Mouse (Mus musculus) embryonic facial prominence, embryonic 11.5 days (tissue): ENCODE results near the gene Prx. TPM values are rescaled to one million over a fixed set of nuclear protein-coding genes. Genes with fewer than 3 reads are reported as not detected.
A peak's percentile ranks its signal among the peaks of the same experiment; 100 is the strongest.

ENCODE experiments used
- ATAC-seq: fragments of 200-750 bp; cut with Nextera tagmentation; replicated peaks from 2 replicates; pipeline ENCODE4 v1.8.0; 2017; ENCODE audit warnings: low read depth; ENCODE audit not compliant: insufficient number of reproducible peaks, low FRiP score, low TSS enrichment
- DNase-seq: peaks from one replicate; pipeline ENCODE4 v3.0.0-alpha.2; 2015; ENCODE audit warnings: low spot score
- H3K27ac ChIP-seq: fragments of 300-500 bp; sonication (generic); replicated peaks from 2 replicates; pipeline ENCODE4 v1.5.1; 2014; ENCODE audit warnings: mild to moderate bottlenecking, low read depth, low read length, control low read depth
- H3K27me3 ChIP-seq: fragments of 300-500 bp; sonication (generic); 2 replicates; pipeline ENCODE4 v1.6.1; 2014; ENCODE audit warnings: mild to moderate bottlenecking, low read length, moderate library complexity, mixed read lengths; ENCODE audit not compliant: control insufficient read depth, insufficient read depth
- H3K36me3 ChIP-seq: fragments of 300-500 bp; sonication (generic); replicated peaks from 2 replicates; pipeline ENCODE4 v1.6.1; 2014; ENCODE audit warnings: low read depth, mild to moderate bottlenecking, low read length, moderate library complexity, mixed read lengths; ENCODE audit not compliant: control insufficient read depth, insufficient read depth
- H3K4me1 ChIP-seq: fragments of 300-500 bp; sonication (generic); 2 replicates; pipeline ENCODE4 v1.6.1; 2014; ENCODE audit warnings: low read length, mixed read lengths; ENCODE audit not compliant: control insufficient read depth, insufficient read depth
- H3K4me2 ChIP-seq: fragments of 300-500 bp; sonication (generic); 2 replicates; pipeline ENCODE4 v1.6.1; 2014; ENCODE audit warnings: low read depth, mild to moderate bottlenecking, control low read depth, low read length, moderate library complexity
- H3K4me3 ChIP-seq: fragments of 300-500 bp; sonication (generic); 2 replicates; pipeline ENCODE4 v1.5.1; 2014; ENCODE audit warnings: low read depth, low read length, control low read depth
- H3K9ac ChIP-seq: fragments of 300-500 bp; sonication (generic); replicated peaks from 2 replicates; pipeline ENCODE4 v1.6.1; 2014; ENCODE audit warnings: mild to moderate bottlenecking, control low read depth, low read length
- H3K9me3 ChIP-seq: fragments of 300-500 bp; sonication (generic); replicated peaks from 2 replicates; pipeline ENCODE4 v1.6.1; 2016; ENCODE audit warnings: mild to moderate bottlenecking, low read length, inconsistent platforms, mixed read lengths; ENCODE audit not compliant: control insufficient read depth
- WGBS: fragments of 180-500 bp; shearing (Covaris S2); extraction: QIAGEN DNeasy Blood & Tissue Kit; methylation state at CpG from one replicate; pipeline ENCODE4 v1.1.7; 2014; 5-methylcytosine and 5-hydroxymethylcytosine counted together
- polyA plus RNA-seq: library from polyadenylated mRNA; unstranded; fragments of >200 nt; fragmentation: Nextera tagmentation; extraction: Ambion mirVana; gene quantifications from 2 replicates; pipeline ENCODE4 v1.2.1, GENCODE M21; 2014

Gene Prx
- polyA plus RNA-seq, 1 experiment from 2014 or later: 1.2 TPM

DNA sequence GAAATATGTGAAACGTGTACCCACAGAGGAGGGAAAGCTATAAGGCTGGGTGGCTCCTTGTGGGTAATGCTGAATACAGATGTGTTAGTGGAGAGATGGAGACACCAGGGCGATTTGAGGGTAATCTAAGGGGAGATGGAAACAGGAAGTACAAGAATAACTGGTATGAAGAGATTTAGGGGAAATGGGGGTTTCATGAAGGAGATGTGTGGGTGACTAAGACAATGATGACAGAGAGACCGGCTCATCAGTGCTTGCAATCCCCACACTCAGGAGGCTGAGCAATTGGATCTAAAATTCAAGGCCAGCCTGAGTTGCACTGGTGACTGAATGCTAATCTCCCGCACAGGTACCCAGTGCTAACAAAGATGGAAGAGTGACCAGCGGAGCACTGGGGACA lies 52.9 kb downstream of the Prx start:
- no peaks in the 10 kb centered on the region for H3K27me3 ChIP-seq
- H3K9me3 ChIP-seq: no peaks in the 10 kb centered on the region
- WGBS: 50% methylated on average over 5 of the region's 5 CpGs
- H3K36me3 ChIP-seq: no peaks in the 10 kb centered on the region; the same call in 1 of the 2 replicates
- ATAC-seq (no peak), DNase-seq (no peak)
- no peaks in the 10 kb centered on the region for H3K4me1 ChIP-seq
- H3K9ac ChIP-seq: no peak overlapping the region
- H3K27ac ChIP-seq: no peak overlapping the region
- no peak overlapping the region; the same call in 1 of the 2 replicates for H3K4me2 ChIP-seq
- no peak overlapping the region for H3K4me3 ChIP-seq

DNA sequence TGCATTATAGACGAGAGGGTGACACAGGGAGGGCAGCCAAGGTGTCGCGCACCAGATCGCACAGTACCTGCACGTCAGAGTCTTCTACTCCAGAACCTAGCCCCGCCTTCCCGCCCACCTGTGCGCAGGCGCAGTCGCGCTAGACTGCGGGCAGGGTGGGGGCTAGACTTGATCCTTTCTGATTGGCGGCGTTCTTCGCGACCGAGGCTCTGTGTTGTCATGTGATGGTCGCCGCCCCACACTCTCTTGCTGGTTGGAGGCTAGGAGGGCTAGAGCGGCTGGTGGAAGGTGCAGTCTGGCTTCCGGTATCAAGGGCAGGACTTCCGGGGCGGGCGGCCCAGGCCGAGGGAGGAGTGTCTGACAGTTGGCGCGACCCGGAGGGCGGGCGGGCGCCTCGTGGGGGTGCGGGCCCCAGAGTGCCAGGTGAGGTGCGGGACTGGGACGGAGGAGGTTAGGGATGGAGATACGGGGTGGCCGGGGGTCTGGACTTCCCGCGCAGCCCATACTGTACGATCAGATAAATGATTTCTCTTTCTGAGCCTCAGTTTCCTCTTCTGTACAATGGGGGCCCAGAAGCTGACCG lies 53.9 kb downstream of the Prx start, which contains the start of the genes Pld3 and 2310022A10Rik:
Gene Pld3, minus strand, starts transcription at position 288 of the 583 bp plus-strand sequence.
Gene 2310022A10Rik, plus strand, starts transcription at position 303 of the 583 bp plus-strand sequence.
- Histone ChIP-seq H3K9me3 (no peaks in the 10 kb centered on the region), H3K27me3 (no peaks in the 10 kb centered on the region), H3K27ac (no peak within 1 kb of the TSS), H3K4me1 (no peaks in the 10 kb centered on the region), H3K4me3 (peak within 1 kb of the TSS; percentile 76), H3K36me3 (no peaks in the 10 kb centered on the region; the same call in 1 of the 2 replicates), H3K9ac (peak within 1 kb of the TSS; percentile 72), H3K4me2 (peak within 1 kb of the TSS; percentile 73)
- ATAC-seq: peak; percentile 100
- peak; percentile 96 for DNase-seq
- under 1% methylated on average over 41 of the region's 41 CpGs for WGBS

DNA sequence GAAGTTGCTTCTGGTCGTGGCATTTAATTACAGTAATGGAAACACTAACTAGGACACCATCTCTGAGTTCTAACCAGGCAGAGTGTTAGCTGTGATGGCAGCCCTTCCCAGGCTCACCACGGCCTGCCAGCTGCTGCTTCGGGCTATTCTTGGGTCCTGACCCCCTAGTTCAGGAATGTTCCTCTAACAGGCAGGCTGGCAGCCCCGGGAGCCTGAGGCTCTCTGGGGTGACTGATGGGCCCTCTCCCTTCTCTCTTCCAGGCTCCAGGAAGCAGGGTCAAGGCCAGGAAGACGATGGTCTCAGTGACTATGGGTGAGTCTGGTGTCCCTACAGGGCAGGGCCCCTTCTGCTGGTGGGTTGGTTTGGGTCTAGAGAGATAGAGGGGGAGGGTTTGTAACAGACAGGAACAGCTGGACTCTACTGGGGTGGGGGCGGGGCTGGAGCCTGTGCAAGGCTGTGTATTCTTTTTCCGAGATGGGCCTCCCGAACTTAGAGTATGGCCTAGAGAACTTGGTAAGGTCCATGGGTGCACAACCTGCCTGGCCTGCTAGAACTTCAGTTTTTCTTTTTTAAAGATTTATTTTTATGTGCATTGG lies 61.3 kb downstream of the Prx start:
- H3K4me3 ChIP-seq: no peak overlapping the region
- ATAC-seq (no peak), DNase-seq (no peak)
- no peaks in the 10 kb centered on the region for H3K27me3 ChIP-seq
- H3K4me1 ChIP-seq: no peaks in the 10 kb centered on the region
- no peaks in the 10 kb centered on the region for H3K9me3 ChIP-seq
- no peak overlapping the region for H3K9ac ChIP-seq
- peaks cover 9% of the 10 kb centered on the region for H3K36me3 ChIP-seq
- no peak overlapping the region for H3K4me2 ChIP-seq
- no peak overlapping the region for H3K27ac ChIP-seq
- 69% methylated on average over 8 of the region's 8 CpGs for WGBS

DNA sequence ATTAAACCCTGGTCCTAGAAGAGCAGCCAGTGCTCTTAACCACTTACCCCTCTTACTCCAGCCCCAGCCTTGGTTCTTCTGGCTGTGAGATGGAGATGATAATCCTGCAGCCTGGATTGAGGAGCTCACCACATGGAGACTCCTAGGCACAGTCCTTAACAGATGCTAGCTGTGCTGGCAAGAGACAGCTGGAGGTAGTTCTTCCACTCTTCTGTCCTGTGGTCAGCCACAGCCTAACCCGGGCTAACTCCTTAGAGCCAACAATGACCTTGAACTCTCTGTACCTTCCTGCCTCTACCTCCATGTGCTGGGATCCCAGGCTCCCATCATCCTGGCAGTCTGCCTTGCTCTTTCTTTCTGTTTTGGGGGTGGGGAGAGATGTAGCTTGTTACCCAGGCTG lies 61.9 kb downstream of the Prx start:
- 95% methylated on average over 1 of the region's 1 CpGs for WGBS
- no peak overlapping the region for H3K4me3 ChIP-seq
- no peak for DNase-seq
- no peak overlapping the region; the same call in 1 of the 2 replicates for H3K27ac ChIP-seq
- no peak overlapping the region for H3K9ac ChIP-seq
- H3K27me3 ChIP-seq: no peaks in the 10 kb centered on the region
- H3K9me3 ChIP-seq: no peaks in the 10 kb centered on the region
- ATAC-seq: no peak
- H3K4me1 ChIP-seq: no peaks in the 10 kb centered on the region
- peaks cover 9% of the 10 kb centered on the region for H3K36me3 ChIP-seq
- no peak overlapping the region for H3K4me2 ChIP-seq

Other genes starting within 250 kb of the Prx start
- gene Numbl, start 240.9 kb upstream of the Prx start, polyA plus RNA-seq: 9.5 and 11.2 TPM in 2 replicates
- gene Ltbp4, start 161.6 kb upstream of the Prx start, polyA plus RNA-seq: 6.3 and 6.6 TPM in 2 replicates
- gene Shkbp1, start 143.3 kb upstream of the Prx start, polyA plus RNA-seq: 50.2 and 57.5 TPM in 2 replicates
- 0.45 TPM in 1 of 2 replicates, not detected in the other for gene Gm20479, start 141.9 kb upstream of the Prx start, polyA plus RNA-seq
- 0.26 and 0.28 TPM in 2 replicates for gene Sptbn4, start 51.6 kb upstream of the Prx start, polyA plus RNA-seq
- gene Blvrb, start 51.3 kb upstream of the Prx start, polyA plus RNA-seq: 33.9 and 38.2 TPM in 2 replicates
- 27.2 and 27.6 TPM in 2 replicates for gene Sertad3, start 25.6 kb upstream of the Prx start, polyA plus RNA-seq
- gene Sertad1, start 12.4 kb upstream of the Prx start, polyA plus RNA-seq: 24.3 and 25.5 TPM in 2 replicates
- 0.22 and 0.36 TPM in 2 replicates for gene Hipk4, start 23.9 kb downstream of the Prx start, polyA plus RNA-seq
- 57.1 and 65.5 TPM in 2 replicates for gene Pld3, start 53.9 kb downstream of the Prx start, polyA plus RNA-seq
- 26.4 and 27.5 TPM in 2 replicates for gene 2310022A10Rik, start 53.9 kb downstream of the Prx start, polyA plus RNA-seq
- gene Akt2, start 92.2 kb downstream of the Prx start, polyA plus RNA-seq: 82.8 and 83.3 TPM in 2 replicates
- 2.0 and 3.5 TPM in 2 replicates for gene Ttc9b, start 154.6 kb downstream of the Prx start, polyA plus RNA-seq
- gene Map3k10, start 175.3 kb downstream of the Prx start, polyA plus RNA-seq: 5.7 and 6.9 TPM in 2 replicates
- gene Zfp607b, start 190.0 kb downstream of the Prx start, polyA plus RNA-seq: 3.9 and 5.1 TPM in 2 replicates
- 56.8 and 62.5 TPM in 2 replicates for gene Zfp60, start 232.1 kb downstream of the Prx start, polyA plus RNA-seq